Mouse (Mus musculus) layer of hippocampus, adult 6 months (tissue): ENCODE results near the gene Sf3b1. TPM values are rescaled to one million over a fixed set of nuclear protein-coding genes. Genes with fewer than 3 reads are reported as not detected.

Source experiments
- long read RNA-seq, 2 experiments: library from polyadenylated mRNA; unstranded; transcript quantifications; one replicate each; pipeline ENCODE4 v2.0.0; 2019 to 2020
- polyA plus RNA-seq: library from polyadenylated mRNA; unstranded; fragments of <200 nt; fragmentation: Nextera tagmentation; gene quantifications from 2 replicates; pipeline ENCODE4 v1.2.3, GENCODE M21; 2021

Gene Sf3b1
- 103 and 107 TPM in 2 replicates for polyA plus RNA-seq
- long read RNA-seq, experiment 1, full-length matches to known transcripts, result 9 of 247 reads
- long read RNA-seq, experiment 1, partial matches to known transcripts, result 228 of 247 reads
- long read RNA-seq, experiment 1, other reads (novel, unspliced or antisense), result 10 of 247 reads
- long read RNA-seq, experiment 2, full-length matches to known transcripts, result 240 of 680 reads
- long read RNA-seq, experiment 2, partial matches to known transcripts, result 407 of 680 reads
- long read RNA-seq, experiment 2, other reads (novel, unspliced or antisense), result 33 of 680 reads

GRCm38 (mm10) chr1:55027253-55027801 lies at the start of gene Sf3b1:
Sf3b1 (minus strand) TSS chr1:55027481.

GRCm38 (mm10) chr1:55052355-55052953 lies 25.2 kb upstream of the Sf3b1 start, which contains the start of gene Coq10b:
Coq10b (plus strand) TSS chr1:55052770.

Other genes with a start within 250 kb of the Sf3b1 start
- 4.9 and 5.9 TPM in 2 replicates for gene Ankrd44, start 101.1 kb downstream of the Sf3b1 start, polyA plus RNA-seq
- gene Coq10b, start 25.3 kb upstream of the Sf3b1 start, polyA plus RNA-seq, result 24.9 and 25.4 TPM in 2 replicates
- 477 and 498 TPM in 2 replicates for gene Hspe1, start 60.7 kb upstream of the Sf3b1 start, polyA plus RNA-seq
- gene Hspd1, start 60.8 kb upstream of the Sf3b1 start, polyA plus RNA-seq, result 152 and 164 TPM in 2 replicates
- 87.7 and 91.6 TPM in 2 replicates for gene Mob4, start 103.8 kb upstream of the Sf3b1 start, polyA plus RNA-seq
- 19.1 and 21.7 TPM in 2 replicates for gene Rftn2, start 199.3 kb upstream of the Sf3b1 start, polyA plus RNA-seq
- gene Mars2, start 209.7 kb upstream of the Sf3b1 start, polyA plus RNA-seq, result 3.0 and 3.3 TPM in 2 replicates